Mouse (Mus musculus) embryonic facial prominence, embryonic 14.5 days (tissue): Measurements from ENCODE around the gene AC124502.3. TPM values are rescaled to one million over a fixed set of nuclear protein-coding genes. Genes with fewer than 3 reads are reported as not detected.
A peak's percentile ranks its signal among the peaks of the same experiment; 100 is the strongest.

Source experiments
- ATAC-seq: fragments of 200-750 bp; cut with Nextera tagmentation; 2 replicates; pipeline ENCODE4 v1.8.0; 2017; ENCODE audit warnings: low read depth, moderate number of reproducible peaks, moderate TSS enrichment
- DNase-seq: peaks from one replicate; pipeline ENCODE4 v3.0.0-alpha.2; 2015; ENCODE audit warnings: low spot score
- H3K27ac ChIP-seq: fragments of 300-500 bp; sonication (generic); replicated peaks from 2 replicates; pipeline ENCODE4 v1.5.1; 2014; ENCODE audit warnings: low read depth, mild to moderate bottlenecking, low read length, moderate library complexity
- H3K27me3 ChIP-seq: fragments of 300-500 bp; sonication (generic); replicated peaks from 2 replicates; pipeline ENCODE4 v1.6.1; 2014; ENCODE audit warnings: low read length; ENCODE audit not compliant: control insufficient read depth, insufficient read depth
- H3K36me3 ChIP-seq: fragments of 300-500 bp; sonication (generic); 2 replicates; pipeline ENCODE4 v1.6.1; 2014; ENCODE audit warnings: low read length, mixed read lengths; ENCODE audit not compliant: control insufficient read depth, insufficient read depth
- H3K4me1 ChIP-seq: fragments of 300-500 bp; sonication (generic); 2 replicates; pipeline ENCODE4 v1.6.1; 2014; ENCODE audit warnings: antibody characterized with exemption, low read length; ENCODE audit not compliant: control insufficient read depth, insufficient read depth
- H3K4me2 ChIP-seq: fragments of 300-500 bp; sonication (generic); 2 replicates; pipeline ENCODE4 v1.6.1; 2014; ENCODE audit warnings: low read depth, mild to moderate bottlenecking, low read length, moderate library complexity, mixed read lengths
- H3K4me3 ChIP-seq: fragments of 300-500 bp; sonication (generic); 2 replicates; pipeline ENCODE4 v1.5.1; 2014; ENCODE audit warnings: low read depth, mild to moderate bottlenecking, low read length
- H3K9ac ChIP-seq: fragments of 300-500 bp; sonication (generic); 2 replicates; pipeline ENCODE4 v1.6.1; 2014; ENCODE audit warnings: low read depth, mild to moderate bottlenecking, low read length, moderate library complexity, mixed read lengths
- H3K9me3 ChIP-seq: fragments of 300-500 bp; sonication (generic); 2 replicates; pipeline ENCODE4 v1.6.1; 2016; ENCODE audit warnings: low read length; ENCODE audit not compliant: control insufficient read depth
- WGBS: fragments of 180-500 bp; shearing (Covaris S2); extraction: QIAGEN DNeasy Blood & Tissue Kit; methylation state at CpG from one replicate; pipeline ENCODE4 v1.1.7; 2014; 5-methylcytosine and 5-hydroxymethylcytosine counted together
- polyA plus RNA-seq: library from polyadenylated mRNA; unstranded; fragments of >200 nt; fragmentation: Nextera tagmentation; extraction: Ambion mirVana; gene quantifications from 2 replicates; pipeline ENCODE4 v1.2.1, GENCODE M21; 2014

Gene AC124502.3
- polyA plus RNA-seq, 1 experiment from 2014 or later: 0.51 TPM

DNA sequence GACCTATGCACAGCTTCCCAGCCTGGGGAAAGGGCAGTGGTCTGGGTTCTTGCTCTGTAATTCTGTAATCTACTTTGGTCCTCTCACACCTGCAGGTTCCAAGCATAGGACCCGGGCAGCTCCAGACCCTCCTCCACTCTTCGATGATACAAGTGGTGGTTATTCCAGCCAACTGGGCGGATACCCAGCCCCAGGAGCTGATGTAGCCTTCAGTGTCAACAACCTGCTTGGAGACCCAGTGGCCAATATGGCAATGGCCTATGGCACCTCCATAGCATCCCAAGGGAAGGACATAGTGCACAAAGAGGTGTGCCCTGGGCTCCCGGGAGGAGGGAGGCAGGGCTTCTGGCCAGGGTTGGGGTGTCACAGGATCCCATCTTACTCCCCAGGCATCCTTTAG is 50.6 kb downstream of the AC124502.3 start:
- H3K4me3 ChIP-seq: peak overlapping the region; percentile 77
- 97% methylated on average over 4 of the region's 4 CpGs for WGBS

DNA sequence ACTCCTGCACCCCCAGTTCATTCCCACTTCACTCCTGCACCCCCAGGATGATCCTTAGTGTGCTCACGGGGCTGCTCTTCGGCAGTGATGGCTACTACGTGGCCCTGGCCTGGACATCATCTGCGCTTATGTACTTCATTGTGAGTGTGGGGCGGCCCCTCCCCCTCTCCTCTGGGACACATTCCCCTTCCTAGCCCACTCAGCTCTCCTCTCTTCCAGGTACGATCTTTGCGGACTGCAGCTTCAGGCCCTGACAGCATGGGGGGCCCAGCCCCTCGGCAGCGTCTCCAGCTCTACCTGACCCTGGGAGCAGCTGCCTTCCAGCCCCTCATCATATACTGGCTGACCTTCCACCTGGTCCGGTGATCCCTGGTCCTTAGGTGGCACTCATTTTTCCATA is 53.4 kb downstream of the AC124502.3 start:
- Histone ChIP-seq H3K4me1 (peaks cover 30% of the 10 kb centered on the region), H3K9me3 (no peaks in the 10 kb centered on the region), H3K4me3 (no peak overlapping the region), H3K36me3 (peaks cover 46% of the 10 kb centered on the region), H3K27ac (no peak overlapping the region), H3K27me3 (no peaks in the 10 kb centered on the region; the same call in 1 of the 2 replicates), H3K9ac (no peak overlapping the region), H3K4me2 (no peak overlapping the region)
- WGBS: 85% methylated on average over 10 of the region's 10 CpGs
- ATAC-seq (no peak), DNase-seq (no peak)

More for the DNA sequence above, 50.6 kb downstream of the AC124502.3 start:
- peak overlapping the region; percentile 85 for H3K4me2 ChIP-seq
- H3K27me3 ChIP-seq: peaks cover 22% of the 10 kb centered on the region
- peaks cover 10% of the 10 kb centered on the region for H3K4me1 ChIP-seq
- H3K9me3 ChIP-seq: no peaks in the 10 kb centered on the region
- no peak for DNase-seq
- H3K36me3 ChIP-seq: peaks cover 46% of the 10 kb centered on the region
- no peak overlapping the region for H3K27ac ChIP-seq
- no peak for ATAC-seq
- peak overlapping the region; percentile 78 for H3K9ac ChIP-seq

DNA sequence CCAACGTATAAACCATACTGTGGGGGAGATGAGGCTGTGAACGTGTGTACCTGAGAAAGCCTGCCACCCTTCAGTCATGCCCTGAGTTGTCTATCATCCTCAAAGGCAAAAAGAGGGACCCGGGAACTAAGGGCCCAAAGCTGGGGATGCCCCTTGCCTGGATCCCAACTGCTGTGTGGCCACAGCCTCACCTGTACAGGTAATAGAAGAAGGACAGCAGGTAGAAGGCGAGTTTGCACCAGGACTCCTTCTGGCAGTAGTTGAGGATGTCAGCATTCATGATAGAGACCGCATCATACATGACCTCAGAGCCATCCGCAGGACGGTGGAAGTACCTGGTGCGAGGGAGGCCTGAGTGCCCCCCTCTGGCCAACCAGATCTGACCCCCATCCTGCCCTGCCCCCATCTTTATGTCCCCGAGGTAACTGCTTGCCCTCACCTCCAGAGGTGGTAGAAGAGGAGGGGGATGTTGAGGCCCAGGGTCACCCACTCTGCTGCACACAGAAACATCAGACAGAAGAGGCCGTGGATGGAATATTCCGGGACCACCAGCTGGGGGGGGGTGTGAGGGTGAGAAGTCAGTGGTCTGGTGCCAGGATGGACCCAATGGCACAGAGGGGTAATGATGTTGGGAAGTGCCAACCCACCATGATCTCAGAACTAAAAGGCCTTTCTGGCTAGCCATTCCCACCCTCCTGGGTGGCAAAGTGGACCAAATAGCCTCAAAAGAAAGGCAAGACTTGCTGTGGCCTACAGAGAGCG is 55.0 kb downstream of the AC124502.3 start:
- DNase-seq (no peak), ATAC-seq (no peak)
- Histone ChIP-seq H3K27ac (no peak overlapping the region), H3K9me3 (no peaks in the 10 kb centered on the region), H3K4me2 (peak overlapping the region; percentile 25; the same call in 1 of the 2 replicates), H3K9ac (peak overlapping the region; percentile 32; the same call in 1 of the 2 replicates), H3K4me3 (no peak overlapping the region), H3K4me1 (peaks cover 29% of the 10 kb centered on the region), H3K36me3 (peaks cover 46% of the 10 kb centered on the region), H3K27me3 (no peaks in the 10 kb centered on the region)
- WGBS: 71% methylated on average over 12 of the region's 12 CpGs

DNA sequence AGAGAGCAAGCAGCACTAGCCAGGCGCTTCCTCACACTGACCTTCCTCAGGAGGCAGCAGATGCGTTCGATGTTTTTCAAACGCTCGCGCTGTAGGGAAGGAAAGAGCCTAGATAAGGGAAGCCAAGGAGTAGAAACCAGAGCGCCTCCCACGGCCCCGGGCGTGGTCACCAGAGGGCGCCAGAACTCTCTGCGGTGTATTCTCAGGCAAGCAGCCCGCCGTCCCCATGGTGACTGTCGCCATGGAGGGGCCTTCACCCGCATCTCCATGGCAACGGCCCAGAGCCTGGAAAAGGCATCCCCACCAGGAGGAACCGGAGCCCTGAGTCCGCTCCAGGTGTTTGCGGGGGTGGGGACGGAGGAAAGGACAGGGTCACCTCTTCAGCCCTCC is 55.5 kb downstream of the AC124502.3 start:
- peak; percentile 95 for DNase-seq
- Histone ChIP-seq H3K4me1 (peaks cover 31% of the 10 kb centered on the region), H3K9ac (peak overlapping the region; percentile 32; the same call in 1 of the 2 replicates), H3K4me3 (no peak overlapping the region), H3K36me3 (peaks cover 46% of the 10 kb centered on the region), H3K9me3 (no peaks in the 10 kb centered on the region), H3K27ac (no peak overlapping the region; the same call in 1 of the 2 replicates), H3K27me3 (no peaks in the 10 kb centered on the region), H3K4me2 (peak overlapping the region; percentile 25; the same call in 1 of the 2 replicates)
- peak; percentile 74 for ATAC-seq
- 0% methylated on average over 21 of the region's 21 CpGs for WGBS

DNA sequence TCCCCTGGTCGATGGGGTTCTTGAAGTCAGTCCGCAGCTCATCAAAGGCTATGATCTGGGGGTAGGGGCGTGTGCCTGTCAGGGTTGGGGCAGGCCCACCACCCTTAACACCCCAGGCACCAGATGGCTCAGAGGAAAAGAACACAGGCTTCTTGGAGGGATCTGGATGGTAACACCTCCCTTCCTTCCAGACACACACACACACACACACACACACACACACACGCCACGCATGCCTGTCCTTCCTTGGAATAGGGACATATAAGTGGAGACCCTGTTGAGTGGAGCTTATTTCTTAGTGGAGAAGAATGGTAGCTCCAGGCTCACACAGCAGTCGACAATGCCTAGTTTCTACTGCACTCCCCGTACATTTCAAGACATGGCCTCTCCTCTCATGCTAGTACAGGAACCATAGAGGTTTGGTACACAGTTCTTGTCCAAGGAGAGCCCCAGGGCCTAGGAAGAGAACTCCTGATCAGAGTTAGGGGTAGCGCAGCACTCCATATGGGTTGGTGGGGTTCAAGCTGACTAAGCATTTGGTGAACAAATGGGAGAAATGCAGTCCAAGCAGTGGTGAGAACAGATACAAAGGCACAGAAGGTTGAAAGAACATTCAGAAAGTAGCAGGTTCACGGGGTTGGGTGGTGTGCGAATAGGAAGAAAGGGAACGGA is 56.2 kb downstream of the AC124502.3 start:
- H3K27ac ChIP-seq: no peak overlapping the region; the same call in 1 of the 2 replicates
- H3K27me3 ChIP-seq: no peaks in the 10 kb centered on the region
- peak overlapping the region; percentile 25; the same call in 1 of the 2 replicates for H3K4me2 ChIP-seq
- DNase-seq (no peak), ATAC-seq (peak; percentile 9; the same call in 1 of the 2 replicates)
- no peak overlapping the region for H3K9ac ChIP-seq
- peaks cover 46% of the 10 kb centered on the region for H3K36me3 ChIP-seq
- H3K4me1 ChIP-seq: peaks cover 28% of the 10 kb centered on the region
- 42% methylated on average over 11 of the region's 11 CpGs for WGBS
- H3K9me3 ChIP-seq: no peaks in the 10 kb centered on the region
- H3K4me3 ChIP-seq: no peak overlapping the region

DNA sequence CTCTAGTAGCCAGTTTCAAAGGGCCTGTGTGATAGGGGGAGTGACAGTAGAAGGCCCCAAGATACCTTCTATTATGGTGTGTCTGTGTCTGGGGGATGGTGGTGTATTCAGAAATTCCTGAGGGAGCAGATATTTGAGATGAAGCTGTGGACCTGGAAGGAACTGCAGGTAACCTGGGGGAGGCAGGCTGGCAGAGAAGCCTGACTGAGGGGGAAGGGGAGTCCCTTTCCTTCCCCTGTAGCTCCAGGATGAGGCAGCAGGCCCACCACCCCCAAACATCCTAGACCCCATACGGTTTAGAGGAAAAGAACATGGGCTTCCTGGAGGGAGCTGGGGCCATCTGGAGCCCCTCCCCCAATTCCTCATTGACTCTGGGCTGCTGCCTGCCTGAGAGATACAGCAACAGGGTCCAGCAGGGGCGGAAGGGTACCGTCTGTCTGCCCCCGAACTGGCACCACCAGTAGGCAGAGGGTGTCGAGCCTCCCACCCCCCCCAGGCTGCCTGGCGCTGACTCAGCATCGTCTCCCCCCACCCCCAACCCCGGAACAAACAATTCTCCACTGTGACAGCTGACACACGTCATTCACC is 57.3 kb downstream of the AC124502.3 start:
- WGBS: 8% methylated on average over 6 of the region's 9 CpGs
- no peak overlapping the region for H3K27ac ChIP-seq
- H3K9me3 ChIP-seq: no peaks in the 10 kb centered on the region
- H3K27me3 ChIP-seq: no peaks in the 10 kb centered on the region
- no peak overlapping the region for H3K9ac ChIP-seq
- ATAC-seq (no peak), DNase-seq (no peak)
- peaks cover 46% of the 10 kb centered on the region for H3K36me3 ChIP-seq
- H3K4me3 ChIP-seq: no peak overlapping the region
- peaks cover 28% of the 10 kb centered on the region for H3K4me1 ChIP-seq
- peak overlapping the region; percentile 97 for H3K4me2 ChIP-seq

DNA sequence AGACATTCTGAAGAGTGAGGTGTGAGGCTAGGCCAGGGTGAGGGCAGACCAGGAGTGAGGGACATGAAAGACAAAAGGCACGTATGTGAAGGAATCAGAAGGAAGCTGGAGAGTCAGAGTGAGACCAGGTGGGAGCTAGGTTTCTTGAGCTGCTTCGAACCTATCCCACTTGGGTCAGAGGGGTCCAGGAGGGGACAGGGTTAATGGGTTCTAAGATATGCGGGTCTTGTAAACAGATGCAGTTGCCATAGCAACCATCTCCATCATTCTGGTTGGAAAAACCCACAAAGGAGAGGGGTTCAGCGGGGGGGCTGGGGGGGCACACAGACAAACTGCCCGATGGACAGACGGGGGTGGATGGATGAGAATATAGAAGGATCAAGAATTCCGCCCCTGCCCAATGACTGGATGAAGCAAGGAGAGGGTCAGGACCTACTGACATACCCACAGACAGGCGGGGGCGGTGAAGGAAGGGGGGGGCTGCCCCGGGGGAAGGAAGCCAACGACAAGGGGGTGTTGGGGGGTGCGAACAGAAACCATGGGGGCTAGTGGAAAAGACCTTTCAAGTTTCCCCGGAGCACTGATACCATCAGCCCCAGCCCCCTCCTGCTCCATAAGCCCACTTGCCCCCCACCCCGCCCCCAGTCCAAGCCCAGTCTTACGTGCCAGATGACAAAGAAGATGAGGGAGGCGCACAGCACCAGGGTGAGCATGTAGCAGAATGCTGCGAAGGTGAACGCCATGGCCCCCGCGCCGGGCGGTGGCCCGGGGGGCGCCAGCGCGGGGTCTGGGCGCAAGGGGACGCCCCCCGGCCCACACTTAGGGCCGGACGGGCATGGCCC is 59.1 kb downstream of the AC124502.3 start:
- Histone ChIP-seq H3K9me3 (no peaks in the 10 kb centered on the region), H3K27ac (peak overlapping the region; percentile 65; the same call in 1 of the 2 replicates), H3K36me3 (peaks cover 43% of the 10 kb centered on the region), H3K4me3 (peak overlapping the region; percentile 73), H3K4me2 (peak overlapping the region; percentile 97), H3K9ac (peak overlapping the region; percentile 89), H3K4me1 (peaks cover 28% of the 10 kb centered on the region), H3K27me3 (no peaks in the 10 kb centered on the region)
- 4% methylated on average over 15 of the region's 31 CpGs for WGBS
- DNase-seq (no peak), ATAC-seq (peak; percentile 9; the same call in 1 of the 2 replicates)
